Mouse (Mus musculus): Measurements from ENCODE around the gene Cyp2d26.

Gene Cyp2d26

GRCm38 (mm10) chr15:82794277-82794676, at the start of gene Cyp2d26:
TSS of gene Cyp2d26 (minus strand) at chr15:82794294.
- peak; percentile 65 for DNase-seq

- DNase-seq = peak; percentile 56
Observed at GRCm38 (mm10) chr15:82839146-82839545, 45.1 kb upstream of the Cyp2d26 start.

GRCm38 (mm10) chr15:82829917-82830316, 35.8 kb upstream of the Cyp2d26 start:
- peak; percentile 37 for DNase-seq

GRCm38 (mm10) chr15:82825866-82826265, 31.8 kb upstream of the Cyp2d26 start:
- DNase-seq = peak; percentile 36

GRCm38 (mm10) chr15:82822347-82822746, 28.3 kb upstream of the Cyp2d26 start:
- peak; percentile 51 for DNase-seq

GRCm38 (mm10) chr15:82821657-82822056, 27.6 kb upstream of the Cyp2d26 start:
- peak; percentile 54 for DNase-seq

- peak; percentile 79 for DNase-seq
Observed at GRCm38 (mm10) chr15:82815296-82815695, 21.2 kb upstream of the Cyp2d26 start.

GRCm38 (mm10) chr15:82814806-82815205, 20.7 kb upstream of the Cyp2d26 start:
- DNase-seq = peak; percentile 89

GRCm38 (mm10) chr15:82814321-82814720, 20.2 kb upstream of the Cyp2d26 start:
- DNase-seq = peak; percentile 91

- no peak for DNase-seq
Observed at GRCm38 (mm10) chr15:82810556-82810955, 16.5 kb upstream of the Cyp2d26 start.

GRCm38 (mm10) chr15:82809511-82809910, 15.4 kb upstream of the Cyp2d26 start:
- DNase-seq = peak; percentile 89

- DNase-seq = peak; percentile 57
Observed at GRCm38 (mm10) chr15:82806969-82807763, 13.1 kb upstream of the Cyp2d26 start.

GRCm38 (mm10) chr15:82804708-82805639, 10.9 kb upstream of the Cyp2d26 start:
- peak; percentile 92 for DNase-seq

- peak; percentile 30 for DNase-seq
Observed at GRCm38 (mm10) chr15:82795936-82796440, 1.9 kb upstream of the Cyp2d26 start.

GRCm38 (mm10) chr15:82793868-82794267, 226 bp downstream of the Cyp2d26 start:
- DNase-seq = peak; percentile 31

- DNase-seq = no peak
Observed at GRCm38 (mm10) chr15:82793454-82793853, 640 bp downstream of the Cyp2d26 start.

GRCm38 (mm10) chr15:82792566-82792965, 1.5 kb downstream of the Cyp2d26 start:
- peak; percentile 66 for DNase-seq

- no peak for DNase-seq
Observed at GRCm38 (mm10) chr15:82784581-82784980, 9.5 kb downstream of the Cyp2d26 start.

GRCm38 (mm10) chr15:82783800-82784199, 10.3 kb downstream of the Cyp2d26 start:
- DNase-seq = peak; percentile 13

- peak; percentile 67 for DNase-seq
Observed at GRCm38 (mm10) chr15:82777856-82778255, 16.2 kb downstream of the Cyp2d26 start.

- DNase-seq = no peak
Observed at GRCm38 (mm10) chr15:82765943-82766342, 28.2 kb downstream of the Cyp2d26 start.

GRCm38 (mm10) chr15:82764881-82765280, 29.2 kb downstream of the Cyp2d26 start:
- peak; percentile 52 for DNase-seq
